21 mouse cellular contexts compared by ENCODE assay signal in the genomic region with DNA sequence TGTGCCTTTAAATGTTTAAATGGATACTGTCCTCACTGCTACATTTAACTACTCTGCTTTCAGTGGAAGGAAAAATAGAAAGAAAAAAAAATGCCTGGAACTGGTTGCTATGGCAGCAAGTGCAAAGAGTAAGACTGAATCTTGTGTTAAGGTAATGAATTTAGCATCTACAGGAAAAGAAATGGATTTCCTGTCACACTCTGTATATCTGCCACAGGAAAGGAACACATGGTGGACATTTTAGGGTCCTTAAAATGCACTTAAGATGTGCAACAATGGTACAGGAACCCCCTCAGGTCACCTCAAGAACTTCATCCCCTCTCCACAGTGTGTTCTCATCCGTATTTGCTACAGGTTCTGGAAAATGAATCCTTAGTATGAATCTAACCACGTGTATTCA.
DNase-seq lines count a peak whose midpoint lies in the region; ATAC-seq and TF ChIP-seq lines count a peak whose summit lies in the region.
"Had no signal": no experiment of that assay in that cellular context is flagged by ENCODE, and none has a peak within 500 bp of the region (broad histone marks: within the 10 kb centered on the region; RNA-seq: fewer than 3 reads in every experiment).

No protein-coding gene starts in this region.

- no peak for TF ChIP-seq CTCF in hindbrain, postnatal 0 days (IDR thresholded peaks at IDR 0.05; ENCODE audit: low read depth)
- TF ChIP-seq CTCF in kidney, adult 2 months (conservative IDR thresholded peaks at IDR 0.05; ENCODE audit: insufficient read depth, insufficient read length, low read depth, low read length): no peak

- H3K27ac ChIP-seq in forebrain, embryonic 13.5 days: no peak overlapping the region
- H3K27ac ChIP-seq in forebrain, embryonic 12.5 days: no peak overlapping the region
- peak overlapping the region; percentile 20; the same call in 1 of the 2 replicates for H3K27ac ChIP-seq in hindbrain, postnatal 0 days
- H3K27ac ChIP-seq in hindbrain, embryonic 10.5 days: no peak overlapping the region
- no peak overlapping the region for H3K27ac ChIP-seq in kidney, adult 2 months (ENCODE audit: insufficient read depth, low read depth, low read length)
- H3K27ac ChIP-seq: heart, embryonic 10.5 days; neural tube, embryonic 13.5 days had no signal

- H3K4me1 ChIP-seq in forebrain, embryonic 13.5 days: no peaks in the 10 kb centered on the region
- H3K4me1 ChIP-seq in forebrain, embryonic 12.5 days: no peaks in the 10 kb centered on the region
- H3K4me1 ChIP-seq in hindbrain, postnatal 0 days (ENCODE audit: insufficient read depth, low read length): no peaks in the 10 kb centered on the region
- H3K4me1 ChIP-seq in hindbrain, embryonic 10.5 days (replicated peaks): no peaks in the 10 kb centered on the region
- no peaks in the 10 kb centered on the region for H3K4me1 ChIP-seq in kidney, adult 2 months (ENCODE audit: control insufficient read depth, insufficient read depth, low read length)
- H3K4me1 ChIP-seq: heart, embryonic 10.5 days; neural tube, embryonic 13.5 days had no signal

- no peaks in the 10 kb centered on the region for H3K36me3 ChIP-seq in forebrain, embryonic 13.5 days (ENCODE audit: poor library complexity, severe bottlenecking)
- H3K36me3 ChIP-seq in forebrain, embryonic 12.5 days (replicated peaks): no peaks in the 10 kb centered on the region
- H3K36me3 ChIP-seq in hindbrain, postnatal 0 days (ENCODE audit: insufficient read depth, low read length): no peaks in the 10 kb centered on the region
- no peaks in the 10 kb centered on the region for H3K36me3 ChIP-seq in hindbrain, embryonic 10.5 days
- no peaks in the 10 kb centered on the region for H3K36me3 ChIP-seq in kidney, adult 2 months (ENCODE audit: control insufficient read depth, insufficient read depth, low read length)
- H3K36me3 ChIP-seq: heart, embryonic 10.5 days; neural tube, embryonic 13.5 days had no signal

- no peak overlapping the region for H3K4me3 ChIP-seq in forebrain, embryonic 13.5 days
- H3K4me3 ChIP-seq in forebrain, embryonic 12.5 days (replicated peaks): no peak overlapping the region
- H3K4me3 ChIP-seq in hindbrain, postnatal 0 days (ENCODE audit: low read length): no peak overlapping the region
- no peak overlapping the region for H3K4me3 ChIP-seq in hindbrain, embryonic 10.5 days
- H3K4me3 ChIP-seq in kidney, adult 2 months (ENCODE audit: insufficient read depth, low read depth, low read length): no peak overlapping the region
- H3K4me3 ChIP-seq: heart, embryonic 10.5 days; neural tube, embryonic 13.5 days had no signal

- H3K27me3 ChIP-seq in forebrain, embryonic 13.5 days: no peaks in the 10 kb centered on the region
- H3K27me3 ChIP-seq in forebrain, embryonic 12.5 days: no peaks in the 10 kb centered on the region
- H3K27me3 ChIP-seq in hindbrain, postnatal 0 days (ENCODE audit: insufficient read depth, low read length): no peaks in the 10 kb centered on the region
- H3K27me3 ChIP-seq in hindbrain, embryonic 10.5 days (ENCODE audit: insufficient read depth, poor library complexity, severe bottlenecking): no peaks in the 10 kb centered on the region
- H3K27me3 ChIP-seq in kidney, adult 2 months (replicated peaks; ENCODE audit: control insufficient read depth, insufficient read depth, low read length): no peaks in the 10 kb centered on the region
- H3K27me3 ChIP-seq: CH12.LX; neural tube, embryonic 13.5 days had no signal

- no peak overlapping the region for H3K4me2 ChIP-seq in forebrain, embryonic 13.5 days
- no peak overlapping the region for H3K4me2 ChIP-seq in forebrain, embryonic 12.5 days
- no peak overlapping the region for H3K4me2 ChIP-seq in hindbrain, postnatal 0 days (ENCODE audit: low read depth, low read length)
- H3K4me2 ChIP-seq: neural tube, embryonic 13.5 days had no signal

- H3K9ac ChIP-seq in forebrain, embryonic 13.5 days: no peak overlapping the region
- H3K9ac ChIP-seq in forebrain, embryonic 12.5 days: no peak overlapping the region
- H3K9ac ChIP-seq in hindbrain, postnatal 0 days (replicated peaks; ENCODE audit: low read length): no peak overlapping the region
- H3K9ac ChIP-seq: neural tube, embryonic 13.5 days had no signal

- WGBS in forebrain, embryonic 13.5 days: 73% methylated on average over 2 of the region's 2 CpGs
- 78% methylated on average over 2 of the region's 2 CpGs for WGBS in forebrain, embryonic 12.5 days
- WGBS in hindbrain, postnatal 0 days: 56% methylated on average over 2 of the region's 2 CpGs
- 75% methylated on average over 2 of the region's 2 CpGs for WGBS in hindbrain, embryonic 10.5 days
- 72% methylated on average over 2 of the region's 2 CpGs for WGBS in kidney, adult 2 months

- 0 out of 2 replicates have a peak, but pooled peaks have one; percentile 51 for ATAC-seq in forebrain, embryonic 13.5 days
- ATAC-seq in forebrain, embryonic 12.5 days (ENCODE audit: low FRiP score): no peak
- 0 out of 2 replicates have a peak, but pooled peaks have one; percentile 49 for ATAC-seq in hindbrain, postnatal 0 days
- ATAC-seq: intestine, postnatal 0 days had no signal

- no peaks in the 10 kb centered on the region for H3K9me3 ChIP-seq in forebrain, embryonic 13.5 days (replicated peaks)
- no peaks in the 10 kb centered on the region for H3K9me3 ChIP-seq in forebrain, embryonic 12.5 days
- no peaks in the 10 kb centered on the region for H3K9me3 ChIP-seq in hindbrain, postnatal 0 days (ENCODE audit: low read length)
- H3K9me3 ChIP-seq in hindbrain, embryonic 10.5 days: no peaks in the 10 kb centered on the region
- H3K9me3 ChIP-seq: heart, embryonic 10.5 days; neural tube, embryonic 13.5 days had no signal

- peak; percentile 33 for DNase-seq in hindbrain, postnatal 0 days (ENCODE audit: low spot score)
- DNase-seq in hindbrain, embryonic 10.5 days (ENCODE audit: low spot score): no peak
- DNase-seq in right cerebral cortex, adult 18-20 months: peak; percentile 26
- no peak for DNase-seq in right cerebral cortex, postnatal 25 days
- peak; percentile 72 for DNase-seq in telencephalon, adult 2 months (ENCODE audit: low read depth, low spot score)
- DNase-seq in kidney, adult 2 months: no peak
- DNase-seq: adrenal gland, postnatal 14 days; cerebellum, adult 9-11 months; gastrocnemius, postnatal 25 days; kidney, postnatal 25 days; layer of hippocampus, postnatal 36 days; liver; lung, adult 2 months; lung, postnatal 4 days; thymus, postnatal 4 days had no signal

- TF ChIP-seq POLR2A in kidney, adult 2 months (IDR thresholded peaks at IDR 0.05; ENCODE audit: low read depth, low read length): no peak

Comparison
In these comparisons a context has a peak if more than half of its experiments do, and no peak if none do; other contexts are left out.
1. DNase-seq: peak in hindbrain, postnatal 0 days (single experiment), right cerebral cortex, adult 18-20 months (single experiment) and telencephalon, adult 2 months (single experiment); none in hindbrain, embryonic 10.5 days (single experiment), right cerebral cortex, postnatal 25 days (single experiment) and kidney, adult 2 months (single experiment).